Mouse (Mus musculus) kidney, postnatal 36 days (tissue): Measurements from ENCODE around the gene Hist1h3d.
"Not testable (repeated sequence)": the region's sequence is repeated elsewhere in the genome, so short reads cannot be mapped to it uniquely, and the experiment has no call there.

Source experiments
- DNase-seq, 2 experiments: peaks; one replicate each; pipeline ENCODE4 v3.0.0; 2021 to 2022; ENCODE audit warnings: mixed read lengths in 2 of 2

Hist1h3d gene

DNA sequence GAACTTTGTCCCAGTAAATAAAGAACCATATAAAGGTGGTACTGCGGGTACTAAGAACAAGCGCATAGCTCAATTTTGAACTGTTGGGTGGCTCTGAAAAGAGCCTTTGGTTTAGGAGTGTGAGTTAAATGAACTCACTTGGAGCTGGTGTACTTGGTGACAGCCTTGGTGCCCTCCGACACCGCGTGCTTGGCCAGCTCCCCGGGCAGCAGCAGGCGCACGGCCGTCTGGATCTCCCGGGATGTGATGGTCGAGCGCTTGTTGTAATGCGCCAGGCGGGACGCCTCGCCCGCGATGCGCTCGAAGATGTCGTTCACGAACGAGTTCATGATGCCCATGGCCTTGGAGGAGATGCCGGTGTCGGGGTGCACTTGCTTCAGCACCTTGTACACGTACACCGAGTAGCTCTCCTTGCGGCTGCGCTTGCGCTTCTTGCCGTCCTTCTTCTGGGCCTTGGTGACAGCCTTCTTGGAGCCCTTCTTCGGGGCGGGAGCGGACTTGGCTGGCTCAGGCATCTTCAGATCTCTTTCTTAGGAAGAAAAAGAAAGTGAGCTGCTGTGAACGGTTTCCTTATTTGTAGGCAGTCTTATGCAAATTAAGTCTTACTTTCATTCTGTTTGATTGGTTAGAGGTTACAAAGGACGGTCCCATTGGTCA is 10.0 kb downstream of the Hist1h3d start:
- DNase-seq = peak; percentile 56 to 79

DNA sequence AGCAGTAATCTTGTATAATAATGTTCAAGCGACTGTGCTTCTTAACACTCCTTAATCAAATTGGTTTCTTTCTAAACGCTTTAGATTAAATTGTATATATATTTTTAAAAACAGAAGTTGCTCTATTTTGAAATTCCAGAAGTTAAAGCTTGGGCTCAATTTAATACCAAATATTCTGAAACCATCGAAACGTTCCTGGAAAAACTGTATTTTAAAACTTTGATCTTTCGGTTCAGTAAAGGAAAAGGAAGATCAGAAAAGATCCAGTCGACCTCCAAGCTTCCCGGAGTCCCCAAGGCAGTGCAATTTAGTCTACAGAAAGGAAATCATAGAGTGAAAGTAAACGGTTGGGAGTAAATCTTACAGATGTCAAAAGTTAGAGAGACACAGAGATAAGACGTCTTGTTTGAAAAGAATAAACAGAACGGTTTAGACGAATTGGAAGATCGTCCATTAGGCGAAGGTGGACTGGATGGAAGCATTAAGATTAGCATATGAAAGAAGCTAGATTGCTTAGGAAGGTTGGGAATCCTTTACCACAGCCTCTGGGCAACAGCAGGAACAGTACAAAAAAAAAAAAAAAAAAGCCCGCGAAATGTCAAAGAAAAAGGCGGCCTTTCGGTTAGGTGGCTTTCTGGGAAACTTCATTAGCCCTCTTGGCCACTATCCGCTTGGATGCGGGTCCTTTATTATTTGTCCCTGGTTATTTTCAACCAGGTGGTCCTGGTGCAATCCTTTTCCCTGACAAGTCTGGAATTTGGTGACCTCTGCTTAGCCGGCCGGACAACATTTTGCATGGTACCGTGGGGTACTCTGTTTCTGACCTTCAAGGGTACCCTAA is 10.8 kb downstream of the Hist1h3d start:
- DNase-seq = no peak

DNA sequence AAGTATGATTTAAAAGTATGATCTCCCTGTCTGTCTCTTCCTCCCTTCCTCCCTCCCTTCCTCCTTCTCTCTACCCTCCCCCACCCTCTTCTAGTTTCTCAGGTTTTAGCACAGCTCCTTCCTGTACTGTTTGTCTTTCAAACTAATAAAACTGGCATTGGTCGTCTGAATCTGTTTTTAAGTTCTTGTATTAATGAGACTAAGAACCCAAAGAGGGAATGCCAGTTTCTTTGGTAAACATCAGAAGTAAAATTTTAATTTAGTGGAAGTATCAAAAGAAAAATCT is 11.3 kb downstream of the Hist1h3d start:
- no peak for DNase-seq

DNA sequence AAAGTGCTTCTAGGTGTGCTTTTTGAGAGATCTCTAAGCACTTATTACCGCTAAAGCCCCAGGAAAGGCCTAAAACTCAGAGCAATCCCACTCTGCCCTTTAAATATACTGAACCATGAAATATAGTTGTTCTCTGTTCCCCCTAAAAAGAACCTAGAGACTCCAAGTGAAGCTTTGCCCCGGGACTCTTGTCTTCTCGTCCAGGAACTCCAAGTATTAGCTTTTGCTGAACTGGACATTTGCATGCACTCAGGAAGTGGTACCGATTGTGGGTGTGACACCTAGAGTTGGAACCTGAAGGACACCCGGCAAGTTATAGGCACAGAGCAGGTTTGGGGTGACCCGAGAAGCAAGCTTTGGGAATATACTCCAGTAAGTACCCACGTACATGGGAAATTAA is 15.6 kb downstream of the Hist1h3d start:
- no peak for DNase-seq

DNA sequence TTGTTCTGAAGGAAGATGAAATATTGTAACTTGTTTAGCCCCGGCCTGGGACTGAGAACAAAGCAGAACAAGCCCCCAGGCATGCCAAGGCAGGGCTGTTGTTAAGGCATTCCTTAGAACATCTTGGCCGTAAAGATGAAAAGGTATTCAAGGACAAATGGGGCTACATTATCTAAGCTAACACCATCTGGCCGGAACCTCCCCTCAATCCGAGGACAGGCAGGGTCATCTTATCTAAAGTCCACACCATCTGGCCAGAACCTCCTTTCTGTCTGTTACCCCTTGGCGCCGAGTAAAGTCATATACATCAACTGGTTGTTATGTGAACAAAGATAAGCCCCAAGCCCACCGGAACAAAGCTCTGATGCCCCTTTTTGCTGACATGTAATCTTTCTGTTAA is 16.3 kb downstream of the Hist1h3d start:
- DNase-seq = not testable (repeated sequence)

DNA sequence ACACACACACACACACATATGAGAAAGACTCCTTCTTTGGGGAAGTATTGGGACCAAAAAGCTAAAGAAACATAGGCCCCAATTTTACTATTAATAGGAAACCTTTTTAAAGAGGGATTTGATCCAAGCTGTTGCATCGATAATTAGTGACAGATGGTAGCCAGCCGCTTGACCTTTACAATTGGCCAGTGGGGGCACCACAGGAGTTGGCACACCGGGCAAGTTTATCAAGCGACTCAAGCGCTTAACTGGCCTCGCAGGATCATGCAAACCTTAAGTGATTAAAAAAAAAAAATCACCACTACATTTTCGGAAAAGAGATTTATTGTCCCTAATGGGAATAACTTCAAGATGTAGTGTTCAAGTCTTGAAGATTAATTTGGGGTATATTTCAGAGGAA is 17.1 kb downstream of the Hist1h3d start:
- DNase-seq = no peak

DNA sequence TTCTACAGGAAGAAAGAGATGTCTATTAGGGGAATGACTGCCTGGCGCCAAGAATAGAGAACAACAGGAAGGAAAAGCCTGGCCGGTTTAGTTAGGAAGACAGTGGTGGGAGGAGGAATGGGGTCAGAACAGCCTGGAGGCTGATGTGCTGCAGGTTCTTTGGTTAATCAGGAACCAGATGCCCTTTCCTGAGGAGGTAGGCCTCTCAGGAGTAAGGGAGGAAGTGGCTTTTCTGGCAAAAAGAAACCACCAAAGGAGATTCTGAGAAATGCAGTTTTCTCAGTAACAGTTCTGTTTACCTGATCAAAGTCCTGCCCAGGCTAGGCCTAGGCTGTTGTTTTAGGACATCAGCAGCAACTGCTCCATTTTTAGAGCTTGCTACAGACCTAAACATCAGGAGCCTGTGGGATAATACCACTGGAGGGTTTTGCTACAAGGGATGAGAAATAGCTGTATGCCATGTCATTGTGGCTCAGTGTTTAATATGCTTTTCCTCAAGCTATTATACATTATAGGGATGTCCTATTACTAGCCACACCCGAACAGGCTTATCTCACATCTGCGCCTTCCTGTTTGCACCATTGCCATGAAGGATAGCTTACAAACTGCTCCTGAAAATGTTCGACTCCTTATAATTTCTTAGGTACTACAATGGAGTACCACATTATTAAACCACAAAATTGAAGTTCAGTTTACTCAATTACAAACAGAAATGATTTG is 17.6 kb downstream of the Hist1h3d start:
- peak; percentile 36 to 38 for DNase-seq

DNA sequence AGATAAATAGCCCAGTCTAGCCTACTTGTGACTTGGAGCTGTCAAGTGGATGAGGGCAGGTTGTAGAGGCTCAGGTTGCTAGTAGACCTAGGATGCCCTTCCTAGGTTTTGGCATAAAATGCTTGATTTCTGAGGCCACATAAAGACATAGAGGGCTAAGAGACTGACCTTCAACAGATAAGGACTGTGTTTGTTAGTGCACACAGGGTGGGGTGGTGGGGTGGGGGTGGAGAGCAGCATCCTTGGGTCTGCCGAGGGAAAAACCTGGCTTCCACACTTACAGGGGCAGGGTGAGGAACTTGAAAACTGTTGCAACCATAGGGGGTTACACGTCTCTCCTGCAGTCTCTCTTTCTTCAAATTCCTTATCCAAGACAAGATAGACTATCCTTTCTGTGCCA is 19.6 kb downstream of the Hist1h3d start:
- no peak for DNase-seq

DNA sequence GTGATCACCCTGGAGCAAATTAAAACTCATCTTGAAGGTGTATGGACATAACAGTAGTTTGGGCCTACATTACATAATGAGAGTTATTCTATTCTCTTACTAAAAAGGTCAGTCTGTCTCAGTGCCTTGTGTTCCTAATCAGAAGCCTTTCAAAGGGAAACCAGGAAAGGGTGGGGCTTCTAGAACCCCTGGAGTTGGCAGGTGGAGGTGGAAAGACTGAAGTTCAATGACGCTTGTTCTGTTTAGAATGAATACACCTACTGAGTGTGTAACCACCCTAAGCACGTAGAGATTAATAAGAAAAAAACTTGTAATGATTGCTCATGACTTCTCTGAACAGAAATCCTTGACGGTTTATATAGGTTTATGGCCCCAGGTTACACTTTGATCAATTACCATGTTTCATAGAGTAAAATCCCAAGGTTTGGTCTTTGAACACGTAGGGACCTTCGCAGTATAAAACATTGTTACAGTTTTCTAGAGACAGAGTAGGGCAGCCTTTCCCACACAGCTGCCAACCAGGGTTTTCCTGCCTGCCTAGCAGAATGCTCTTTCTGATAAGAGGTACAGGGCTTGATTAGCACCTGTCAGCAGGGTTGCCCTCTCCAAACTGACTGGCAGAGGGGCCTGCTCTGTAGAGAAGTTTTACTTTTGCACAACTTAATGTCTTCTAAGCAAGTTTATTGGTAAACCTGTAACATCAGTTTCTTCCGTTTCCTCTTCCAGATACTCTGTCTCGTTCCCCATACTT is 20.2 kb downstream of the Hist1h3d start:
- DNase-seq = no peak

DNA sequence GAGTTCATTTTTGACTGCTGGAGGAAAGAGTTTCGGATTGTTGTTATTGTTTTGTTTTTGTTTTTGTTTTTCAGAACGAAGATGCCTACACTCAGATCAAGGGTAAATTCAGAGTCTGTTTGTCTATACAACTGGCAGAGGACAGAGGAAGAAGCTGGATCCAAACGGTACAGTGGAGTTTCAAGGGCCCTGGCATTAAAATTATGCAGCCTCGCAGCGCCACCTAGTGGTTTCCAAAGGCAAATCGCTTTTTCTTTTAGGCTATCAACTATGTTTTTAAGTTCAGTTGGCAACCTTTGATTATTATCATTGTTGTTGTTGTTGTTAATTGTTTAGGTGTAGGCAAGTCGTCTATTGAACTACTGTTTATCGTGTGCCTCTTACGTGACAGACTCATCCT is 22.4 kb downstream of the Hist1h3d start:
- peak; percentile 62 to 92 for DNase-seq

DNA sequence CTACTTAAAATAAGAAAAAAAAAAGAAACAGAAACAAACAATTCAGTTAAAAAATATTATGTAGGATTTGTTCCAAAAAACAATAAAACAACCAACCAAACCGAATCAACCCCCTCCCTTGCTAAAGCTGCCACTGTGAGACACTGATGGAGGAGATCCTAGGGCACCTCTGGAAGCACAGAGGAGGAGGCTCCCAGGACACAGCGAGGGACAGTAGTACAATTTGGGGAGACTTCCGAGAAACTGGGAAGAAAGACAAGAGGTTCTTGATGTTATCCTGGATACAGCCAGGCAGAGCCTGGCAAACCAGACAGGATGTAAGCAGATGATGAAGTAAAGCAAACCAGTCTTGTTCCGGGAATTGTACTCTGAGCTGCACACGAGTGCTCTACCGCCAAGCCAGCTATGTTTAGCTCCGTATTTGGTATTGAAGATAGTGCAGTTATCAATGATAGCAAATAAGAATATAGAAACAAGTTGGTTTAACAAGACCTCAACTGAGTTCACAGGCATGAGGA is 27.7 kb downstream of the Hist1h3d start:
- DNase-seq = no peak

DNA sequence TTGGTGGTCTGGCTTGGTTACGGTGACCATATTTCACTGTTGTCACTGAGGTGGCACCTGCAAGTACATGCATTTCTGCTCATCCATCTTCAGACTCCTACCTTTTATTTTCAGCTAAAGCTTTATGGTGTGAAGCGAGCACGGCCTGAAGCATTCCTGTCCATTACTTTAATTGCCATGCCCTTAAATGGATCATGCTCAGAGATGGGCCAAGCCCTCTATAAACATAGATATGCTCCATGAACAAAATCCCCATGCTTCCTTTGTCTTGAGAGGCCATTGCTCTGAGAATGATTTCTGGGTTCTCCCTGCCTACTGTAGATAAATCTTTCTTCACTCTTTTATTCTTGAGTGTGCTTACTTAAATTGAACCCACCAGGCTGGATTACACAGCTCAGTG is 28.9 kb downstream of the Hist1h3d start:
- DNase-seq = no peak

DNA sequence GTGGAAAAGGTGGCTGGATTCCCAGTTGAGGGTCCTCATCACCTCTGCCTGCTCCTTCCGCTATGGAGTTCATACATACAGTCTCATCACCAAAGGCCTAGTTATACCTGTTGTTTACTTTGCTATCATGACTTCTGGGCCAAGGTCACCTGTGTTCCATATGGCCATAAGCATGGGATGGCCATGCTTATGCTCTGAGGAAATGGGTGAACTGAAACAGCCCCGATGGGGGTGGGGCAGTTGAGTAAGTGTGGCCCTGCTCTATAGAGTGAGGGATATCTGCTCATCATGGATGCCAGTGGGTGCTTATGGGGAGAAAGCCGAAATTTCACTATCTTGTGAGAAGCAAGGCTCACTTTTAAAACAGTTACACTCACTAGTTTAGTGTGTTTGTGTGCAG is 29.5 kb downstream of the Hist1h3d start:
- no peak for DNase-seq

DNA sequence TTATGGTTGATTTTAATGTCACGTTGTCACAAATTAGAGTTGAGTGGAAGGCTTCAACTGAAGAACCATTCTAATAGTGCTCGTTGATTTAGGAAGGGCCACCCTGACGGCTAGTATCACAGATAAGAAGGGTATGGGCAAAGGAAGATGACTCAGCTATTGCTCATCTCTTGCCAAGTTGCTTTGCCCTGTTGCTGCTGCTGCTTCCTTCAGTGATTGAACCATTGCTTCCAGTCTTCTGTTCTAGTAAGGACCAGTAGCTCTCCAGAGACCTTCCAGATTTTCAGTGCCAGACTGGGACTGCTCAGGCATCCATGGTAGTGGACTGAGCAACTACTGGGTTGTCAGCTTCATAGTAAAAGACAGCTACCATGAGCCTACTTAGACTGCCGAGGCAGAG is 33.6 kb downstream of the Hist1h3d start:
- no peak for DNase-seq

DNA sequence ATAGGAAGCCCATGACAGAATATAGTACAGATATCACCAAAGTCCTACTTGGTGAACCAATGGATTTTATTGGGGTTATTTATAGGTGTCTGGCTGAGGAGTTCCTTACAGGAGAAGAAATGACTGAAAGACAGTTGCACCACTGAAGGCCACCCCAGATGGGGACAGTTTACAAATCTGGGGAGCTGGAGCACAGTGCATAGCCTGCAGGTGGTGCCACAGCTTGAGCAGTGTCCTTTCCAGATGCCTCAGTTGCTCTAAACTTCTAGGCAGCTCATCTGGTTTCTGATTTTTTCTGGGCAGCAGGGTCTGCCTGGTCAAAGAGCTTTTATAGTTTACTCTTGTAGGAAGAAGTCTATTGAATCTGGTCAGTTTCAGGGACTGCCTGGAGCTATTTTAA is 34.3 kb downstream of the Hist1h3d start:
- DNase-seq = no peak

DNA sequence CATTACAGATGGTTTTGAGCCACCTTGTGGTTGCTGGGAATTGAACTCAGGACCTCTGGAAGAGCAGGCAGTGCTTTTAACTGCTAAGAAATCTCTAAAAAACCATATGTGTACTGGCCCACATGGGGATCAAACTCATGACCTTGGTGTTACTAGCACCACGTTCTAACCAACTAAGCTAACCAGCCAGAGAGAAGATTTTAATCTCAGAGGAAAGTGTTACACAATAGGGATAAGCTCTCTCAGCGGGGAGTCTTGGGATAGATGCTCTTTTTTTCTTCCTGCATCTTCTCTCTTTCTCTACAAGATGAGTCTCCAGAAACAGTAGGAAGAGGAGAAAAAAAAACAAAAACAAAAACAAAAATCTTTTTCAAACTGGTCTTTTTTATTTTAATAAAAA is 34.8 kb downstream of the Hist1h3d start:
- DNase-seq = no peak

DNA sequence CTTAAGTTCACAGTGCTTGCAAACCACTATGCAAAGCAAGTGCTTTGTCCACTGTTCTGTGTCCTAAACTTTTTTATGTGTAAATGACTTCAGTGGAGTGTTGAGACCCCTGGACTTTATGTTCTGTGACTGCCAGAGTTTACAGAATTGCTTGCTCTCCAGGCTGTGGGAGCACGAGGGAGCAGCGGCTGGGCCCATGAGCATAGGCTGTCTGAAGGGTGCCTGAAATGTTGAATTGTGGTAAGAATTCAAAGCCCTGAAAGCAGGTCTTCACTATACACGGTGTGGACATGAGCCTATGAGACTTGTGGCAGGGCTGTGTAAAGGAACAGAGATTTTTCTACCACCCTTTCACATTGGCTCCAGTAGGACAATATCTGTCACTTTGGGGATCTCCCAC is 36.1 kb downstream of the Hist1h3d start:
- no peak for DNase-seq

DNA sequence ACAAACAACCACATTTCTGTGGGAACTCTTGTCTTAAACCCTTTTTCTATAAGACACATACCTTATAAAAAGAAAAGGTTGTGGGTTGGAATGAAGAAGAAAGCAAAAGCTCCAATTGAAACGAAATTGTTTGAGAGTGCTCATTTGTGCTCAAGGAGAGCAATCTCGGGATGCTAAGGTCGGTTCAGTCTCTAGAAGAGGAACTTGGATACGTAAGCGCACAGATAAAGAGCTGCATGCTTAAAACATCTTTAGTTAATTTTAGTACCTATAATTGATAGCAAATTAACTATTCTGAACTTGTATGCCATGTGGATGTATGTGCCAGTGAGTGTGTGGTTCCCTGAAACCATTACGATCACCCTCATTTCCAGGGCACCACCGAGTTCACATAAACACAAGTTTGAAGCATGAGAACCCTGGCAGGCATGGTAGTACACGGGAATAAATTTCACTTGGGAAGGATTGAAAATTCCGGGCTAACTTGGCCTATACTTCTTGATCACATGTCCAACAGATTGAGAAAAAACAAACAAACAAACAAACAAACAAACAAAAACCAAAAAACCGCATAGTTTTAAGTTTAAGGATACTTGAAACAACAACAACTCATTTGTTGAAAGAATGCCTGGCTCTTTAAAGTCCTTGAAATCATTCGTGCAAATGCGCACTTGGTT is 44.6 kb downstream of the Hist1h3d start:
- no peak for DNase-seq

DNA sequence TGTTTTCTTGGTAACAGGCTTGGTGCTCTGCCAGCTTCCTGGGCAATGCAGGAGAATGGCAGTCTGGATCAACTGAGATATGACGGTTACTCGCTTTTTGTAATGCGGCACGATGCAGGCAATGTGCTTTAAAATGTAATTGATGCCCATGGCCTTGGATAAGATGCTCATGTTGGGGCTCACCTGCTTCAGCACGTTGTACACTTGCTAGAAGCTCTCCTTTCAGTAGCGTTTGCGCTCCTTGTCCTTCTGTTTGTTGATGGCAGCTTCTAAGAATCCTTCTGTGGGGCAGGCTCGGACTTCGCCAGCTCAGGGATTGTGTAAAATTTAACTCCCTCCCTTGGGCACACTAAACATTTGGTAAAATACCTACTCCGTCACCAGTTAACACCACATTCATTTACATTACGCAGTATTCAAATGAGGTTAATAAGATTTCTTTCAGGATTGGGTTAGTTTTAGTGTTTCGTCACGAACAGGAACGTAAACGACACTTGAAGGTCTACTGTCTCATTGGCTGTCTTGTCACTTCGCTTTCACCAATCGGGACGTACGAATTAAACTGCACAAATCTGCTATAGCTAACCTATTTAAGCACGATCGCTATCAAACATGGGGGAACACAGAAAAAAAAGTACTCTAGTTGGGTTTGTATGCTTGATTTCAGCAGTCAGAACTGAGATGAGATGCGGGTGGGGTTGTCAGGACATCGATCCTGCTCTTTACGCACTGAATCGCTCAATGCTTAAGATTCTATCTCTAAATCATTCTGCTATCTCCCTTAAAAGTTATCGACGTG is 45.4 kb downstream of the Hist1h3d start, which contains the start of gene Hist1h2be:
TSS of gene Hist1h2be (minus strand) at position 392 of the 799 bp plus-strand sequence.
- DNase-seq = peak; percentile 73 to 88

DNA sequence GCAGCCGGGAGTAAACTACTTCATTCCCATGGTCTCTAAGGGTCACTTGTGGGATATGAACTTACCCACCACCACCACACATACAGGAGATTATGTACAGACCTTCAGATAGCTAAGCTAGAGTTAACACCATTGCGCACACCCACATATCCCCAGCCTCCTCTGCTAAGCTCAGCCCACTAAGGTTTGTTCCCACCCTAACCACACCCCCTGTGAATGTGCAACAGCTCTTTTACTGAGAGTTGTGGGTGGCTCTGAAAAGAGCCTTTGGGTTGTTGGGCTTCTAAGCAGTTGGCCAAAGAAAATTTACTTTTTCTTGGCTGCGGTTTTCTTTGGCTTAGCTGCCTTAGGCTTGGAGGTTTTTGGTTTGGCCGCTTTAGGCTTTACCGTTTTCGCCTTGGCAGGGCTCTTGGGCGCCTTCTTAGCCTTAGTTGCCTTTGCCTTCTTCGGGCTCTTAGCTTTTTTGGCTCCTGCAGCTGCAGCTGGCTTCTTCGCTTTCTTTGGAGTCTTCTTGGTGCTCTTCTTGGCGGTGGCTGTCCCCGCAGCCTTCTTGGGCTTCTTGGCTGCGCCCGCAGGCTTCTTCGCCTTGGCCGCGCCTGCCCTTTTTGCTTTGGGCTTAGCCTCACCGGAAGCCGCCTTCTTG is 46.1 kb downstream of the Hist1h3d start:
- peak; percentile 73 to 81 for DNase-seq

DNA sequence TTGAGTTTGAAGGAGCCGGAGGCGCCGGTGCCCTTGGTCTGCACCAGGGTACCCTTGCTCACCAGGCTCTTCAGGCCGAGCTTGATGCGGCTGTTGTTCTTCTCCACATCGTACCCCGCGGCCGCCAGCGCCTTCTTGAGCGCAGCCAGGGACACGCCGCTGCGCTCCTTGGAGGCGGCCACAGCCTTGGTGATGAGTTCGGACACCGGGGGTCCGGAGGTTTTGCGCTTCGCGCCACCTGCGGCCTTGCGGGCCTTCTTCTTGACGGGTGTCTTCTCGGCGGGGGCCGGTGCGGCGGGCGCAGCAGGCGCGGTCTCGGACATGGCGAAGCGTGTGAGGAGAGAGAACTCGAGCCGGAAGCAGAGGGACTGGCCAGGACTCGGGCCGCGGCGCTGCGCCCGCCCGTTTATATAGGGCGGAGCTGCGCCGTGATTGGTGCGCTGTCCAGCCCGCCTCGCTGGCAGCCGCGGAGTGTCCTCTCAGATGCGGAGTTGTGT is 46.7 kb downstream of the Hist1h3d start, which contains the start of gene Hist1h1e:
TSS of gene Hist1h1e (minus strand) at position 384 of the 497 bp plus-strand sequence.
- DNase-seq = peak; percentile 91 to 93
